Mouse (Mus musculus) neutrophil, adult 5-6 weeks (primary cell): ENCODE measurements around the gene Col16a1. TPM values are rescaled to one million over a fixed set of nuclear protein-coding genes. Genes with fewer than 3 reads are reported as not detected.

Experiments used
- ATAC-seq: fragments of 151-379, 151-347 bp; 2 replicates; pipeline ENCODE4 v1.8.0; 2017; ENCODE audit warnings: mild to moderate bottlenecking, moderate TSS enrichment; ENCODE audit not compliant: insufficient number of reproducible peaks, poor library complexity, low FRiP score, severe bottlenecking; ENCODE audit errors: extremely low read depth
- total RNA-seq: library from RNA; stranded (forward); fragments of 200-1000 nt; gene quantifications from 2 replicates; pipeline ENCODE4 v1.2.3, GENCODE M21; 2017

Col16a1 gene
- total RNA-seq, 1 experiment from 2014 or later = not detected

DNA sequence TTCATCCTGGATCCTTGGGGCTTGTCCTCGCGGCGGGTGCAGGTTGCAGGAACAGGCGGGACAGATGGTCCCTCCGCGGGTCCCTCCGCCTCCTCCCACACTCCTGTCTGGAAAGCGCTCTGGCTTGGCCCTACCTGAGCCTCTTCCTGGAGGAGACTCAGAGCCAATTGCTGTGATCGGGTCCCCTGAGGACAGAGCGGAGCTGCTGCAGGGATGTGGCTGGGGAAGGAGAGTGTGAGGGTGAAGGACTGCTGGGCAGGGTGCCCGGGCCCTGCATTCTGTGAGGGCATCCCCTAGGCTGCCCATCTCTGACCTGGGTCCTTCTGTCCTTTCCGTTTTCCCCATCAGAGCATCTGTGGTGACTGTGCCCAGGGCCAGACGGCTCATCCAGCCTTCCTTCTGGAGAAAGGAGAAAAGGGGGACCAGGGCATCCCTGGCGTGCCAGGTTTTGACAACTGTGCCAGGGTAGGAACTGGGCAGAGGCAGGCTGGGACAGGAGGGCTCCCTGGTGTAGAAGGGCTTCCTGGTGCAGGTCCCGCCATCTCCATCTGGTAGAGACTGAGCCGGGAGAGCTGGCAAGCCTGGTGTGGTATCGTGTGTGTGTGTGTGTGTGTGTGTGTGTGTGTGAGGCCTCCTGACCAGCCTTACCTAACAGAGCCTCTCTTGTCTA, 31.3 kb downstream of the Col16a1 start:
- no peak for ATAC-seq

DNA sequence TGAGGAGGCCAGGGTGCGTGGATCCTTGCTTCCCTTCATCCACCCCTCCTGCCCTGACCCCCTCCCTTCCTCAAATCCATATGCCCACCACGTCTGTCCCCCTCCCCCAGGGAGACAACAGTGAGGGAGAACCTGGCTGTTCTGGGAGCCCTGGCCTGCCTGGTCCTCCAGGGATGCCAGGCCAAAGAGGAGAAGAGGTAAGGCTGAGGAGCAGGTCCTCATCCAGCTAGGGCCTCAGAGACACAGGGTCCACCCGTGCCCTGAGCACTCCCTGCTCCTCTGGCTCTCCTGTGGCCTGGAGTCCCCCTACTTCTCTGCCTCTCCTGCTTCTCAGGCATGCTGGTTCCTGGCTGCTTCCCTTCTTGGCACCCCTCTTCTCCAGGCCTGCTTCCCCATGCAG, 31.9 kb downstream of the Col16a1 start:
- no peak for ATAC-seq

DNA sequence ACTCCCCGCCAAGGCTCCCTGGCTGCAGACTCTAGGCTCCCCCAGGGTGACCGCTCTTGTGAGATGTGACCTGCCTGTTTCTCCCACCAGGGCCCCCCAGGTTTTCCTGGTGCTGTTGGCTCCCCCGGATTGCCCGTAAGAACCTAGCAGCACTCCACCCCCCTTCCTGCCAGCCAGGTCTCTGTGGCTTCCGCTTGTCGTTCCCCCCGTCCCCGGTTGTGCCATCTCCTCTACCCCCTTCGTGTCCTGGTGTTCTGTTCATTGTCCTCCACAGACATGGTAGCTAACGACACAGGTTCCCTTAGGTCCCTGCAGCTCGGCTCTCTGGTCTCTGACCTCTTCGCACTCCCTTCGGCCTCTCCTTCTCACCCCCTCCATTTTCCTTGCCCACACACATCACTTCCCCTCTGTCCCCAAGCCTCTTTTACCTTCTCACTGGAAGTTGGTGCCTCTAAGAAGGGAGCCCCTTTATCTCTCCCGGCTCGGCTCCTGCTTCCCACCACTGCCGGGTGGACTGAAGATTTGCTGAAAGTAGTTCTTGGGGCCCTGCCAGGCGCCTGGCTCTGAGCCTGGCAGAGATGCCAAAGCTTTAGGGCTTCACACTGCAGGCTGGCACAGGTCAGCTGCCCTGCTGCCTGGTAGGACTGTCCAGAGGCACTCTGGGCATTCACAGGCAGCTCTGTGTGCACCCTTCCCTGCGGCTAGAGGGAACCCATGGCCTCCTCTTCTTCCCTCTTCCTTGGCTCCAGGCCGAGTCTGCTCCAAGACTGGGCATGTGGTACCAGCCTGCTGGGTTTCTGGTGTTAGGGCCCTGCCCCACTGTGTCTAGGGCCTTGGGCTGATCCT, 33.9 kb downstream of the Col16a1 start:
- ATAC-seq = no peak

DNA sequence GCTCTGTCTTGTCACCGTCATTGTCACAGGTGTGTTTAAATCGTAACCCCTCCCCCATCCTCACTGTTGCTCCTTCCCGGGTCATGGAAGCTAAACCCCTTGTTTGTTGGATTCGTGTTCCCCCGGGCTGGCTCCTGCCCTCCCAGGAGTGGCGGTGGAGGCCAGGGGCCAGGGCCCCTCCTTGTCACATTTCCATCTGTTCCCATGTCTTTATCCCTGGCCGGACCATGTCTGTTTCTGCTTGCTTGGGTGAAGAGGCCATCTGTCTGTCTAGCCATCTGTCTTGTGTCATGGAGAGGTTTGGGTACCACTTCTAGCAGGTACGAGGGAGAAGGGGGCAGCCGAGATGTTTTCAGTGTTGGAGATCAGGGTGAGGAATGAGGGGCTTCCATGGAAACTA, 34.6 kb downstream of the Col16a1 start:
- ATAC-seq = no peak

DNA sequence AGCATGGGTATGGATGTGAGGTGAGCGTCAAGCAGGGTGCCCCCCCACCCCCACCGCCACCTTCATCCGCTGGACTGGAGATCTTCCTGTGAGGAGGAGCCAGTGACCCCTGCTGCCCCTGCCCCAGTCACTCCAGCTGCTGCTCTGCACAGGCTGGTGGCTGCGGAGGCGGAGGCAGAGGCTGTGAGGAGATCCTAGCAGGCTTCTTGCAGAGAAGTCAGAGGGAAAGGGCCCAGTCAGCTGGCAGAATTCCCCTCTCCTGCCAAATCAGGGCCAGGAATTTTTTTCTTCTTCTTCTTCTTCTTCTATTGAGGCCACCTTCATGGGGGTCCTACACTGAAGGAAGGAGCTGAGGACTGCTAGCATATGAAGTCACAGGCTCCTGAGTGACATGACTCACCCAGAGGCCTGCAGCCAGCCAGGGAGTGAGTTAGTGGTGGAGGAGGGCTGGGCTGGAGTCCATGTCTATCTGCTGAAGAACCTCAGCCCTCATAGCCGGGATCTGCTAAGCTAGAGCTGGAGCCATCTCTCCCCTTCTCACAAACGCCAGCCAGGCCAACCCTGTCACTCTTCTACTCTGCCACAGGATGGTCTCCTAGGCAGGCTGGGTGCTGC, 36.8 kb downstream of the Col16a1 start:
- no peak for ATAC-seq

DNA sequence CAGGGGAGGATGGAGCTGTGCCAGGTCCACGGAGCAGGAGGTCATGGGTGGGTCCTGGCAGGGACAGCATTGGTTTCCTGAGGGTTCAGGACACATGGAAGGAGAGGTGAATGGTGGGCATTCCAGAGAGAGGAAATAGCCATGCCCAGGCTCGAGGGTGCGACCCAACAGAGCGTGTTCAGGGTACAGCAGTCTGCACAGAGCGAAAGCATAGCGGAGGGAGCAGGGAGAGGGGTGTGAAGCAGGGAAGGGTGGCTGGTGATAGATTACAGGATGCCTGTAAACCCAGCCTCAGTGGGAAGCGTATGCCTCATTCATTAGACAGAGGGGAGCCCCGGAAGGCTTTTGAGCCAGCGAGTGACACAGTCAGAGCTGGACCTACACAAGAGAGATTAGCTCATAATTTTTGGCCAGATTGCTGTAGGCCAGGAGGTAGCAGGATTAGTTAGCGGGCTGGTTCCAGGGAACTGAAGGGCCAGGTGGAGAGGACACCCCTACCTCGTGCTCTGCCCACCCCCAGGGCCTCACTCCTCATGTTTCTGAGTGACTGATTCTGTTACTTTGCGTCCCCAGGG, 37.7 kb downstream of the Col16a1 start:
- no peak for ATAC-seq

DNA sequence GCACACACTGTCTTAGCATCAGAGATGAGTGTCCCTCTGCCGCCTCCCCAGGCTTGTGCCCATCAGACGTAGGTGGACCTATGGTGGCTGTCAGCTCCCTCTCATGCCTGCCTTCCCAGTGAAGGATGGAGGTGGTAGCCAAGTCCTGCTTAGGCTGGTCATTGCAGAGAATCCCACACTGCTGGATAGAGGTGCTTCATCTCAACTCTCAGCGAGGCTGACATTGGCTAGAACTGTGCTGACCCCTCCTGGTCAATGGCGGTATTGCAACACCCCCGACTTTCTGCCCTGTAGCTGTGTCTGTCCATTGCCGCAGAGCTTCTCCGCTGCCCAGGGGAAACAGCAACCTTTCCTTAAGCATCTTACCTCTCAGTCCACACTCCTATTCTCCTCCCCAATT, 39.7 kb downstream of the Col16a1 start:
- peak; percentile 62 for ATAC-seq

DNA sequence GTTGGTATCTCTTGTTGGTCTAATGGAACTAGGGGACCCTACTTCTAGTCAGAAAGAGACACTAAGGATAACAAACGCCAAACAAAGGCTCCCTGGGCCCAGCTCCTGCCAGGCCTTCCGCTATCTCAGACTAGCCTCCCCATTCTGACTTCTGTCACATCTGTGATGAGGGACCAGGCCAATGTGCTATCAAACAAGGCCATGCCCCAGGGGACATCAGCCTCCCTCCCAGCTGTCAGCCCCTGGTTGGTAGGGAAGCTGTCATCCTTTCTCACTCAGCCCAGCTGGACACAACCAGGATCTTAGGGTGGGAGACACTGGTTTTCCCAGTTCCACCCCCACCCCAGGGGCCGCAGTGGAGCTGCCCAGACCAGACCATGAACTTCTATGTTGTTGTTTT, 47.5 kb downstream of the Col16a1 start:
- no peak for ATAC-seq

DNA sequence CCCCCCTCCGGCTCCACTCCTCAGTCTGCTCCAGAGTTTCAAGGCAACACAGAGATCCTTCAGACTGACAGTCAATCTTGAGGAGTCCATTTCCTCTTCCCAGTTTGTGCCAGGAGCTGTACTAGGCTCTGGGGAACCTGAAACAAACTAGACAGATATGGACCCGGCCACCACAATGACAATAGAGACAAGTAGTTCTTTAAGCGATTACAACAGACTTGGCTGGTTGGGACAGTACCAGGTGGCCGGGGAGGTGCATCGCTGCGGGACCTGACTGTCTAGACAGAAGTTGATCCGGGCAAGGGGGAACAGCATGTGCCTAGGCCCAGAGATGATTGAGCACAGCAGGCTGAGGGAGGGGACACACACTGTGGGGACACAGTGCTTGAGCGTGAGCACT, 53.5 kb downstream of the Col16a1 start:
- no peak for ATAC-seq

DNA sequence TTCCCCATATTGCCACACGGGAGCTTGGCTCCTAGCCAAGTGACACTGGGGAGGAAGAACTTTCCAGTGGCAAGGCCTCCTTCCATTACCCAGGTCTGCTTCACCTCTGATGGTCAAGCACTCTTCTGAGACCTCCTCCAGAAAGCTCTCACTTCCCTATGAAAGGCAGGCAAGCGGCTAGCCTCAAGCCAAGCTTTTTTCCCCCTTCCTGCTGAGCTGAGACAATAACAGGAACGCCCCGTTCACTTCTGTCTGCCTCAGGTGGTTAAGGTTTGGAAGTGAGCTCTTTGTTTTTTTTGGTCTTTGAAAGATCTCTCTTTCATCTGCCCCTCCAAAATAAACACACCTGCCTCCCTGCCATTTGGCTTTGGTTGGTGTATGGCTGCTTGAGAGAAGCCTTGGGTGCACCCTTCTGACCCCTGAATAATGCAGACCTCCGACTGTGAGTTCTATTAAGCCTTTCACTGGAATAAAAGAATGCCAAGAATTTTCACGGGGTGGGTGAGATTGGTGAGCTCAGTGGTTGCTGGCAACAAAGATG, 54.5 kb downstream of the Col16a1 start, which contains the start of gene Pef1:
Gene Pef1, plus strand, starts transcription at position 448 of the 541 bp plus-strand sequence.
- no peak for ATAC-seq

DNA sequence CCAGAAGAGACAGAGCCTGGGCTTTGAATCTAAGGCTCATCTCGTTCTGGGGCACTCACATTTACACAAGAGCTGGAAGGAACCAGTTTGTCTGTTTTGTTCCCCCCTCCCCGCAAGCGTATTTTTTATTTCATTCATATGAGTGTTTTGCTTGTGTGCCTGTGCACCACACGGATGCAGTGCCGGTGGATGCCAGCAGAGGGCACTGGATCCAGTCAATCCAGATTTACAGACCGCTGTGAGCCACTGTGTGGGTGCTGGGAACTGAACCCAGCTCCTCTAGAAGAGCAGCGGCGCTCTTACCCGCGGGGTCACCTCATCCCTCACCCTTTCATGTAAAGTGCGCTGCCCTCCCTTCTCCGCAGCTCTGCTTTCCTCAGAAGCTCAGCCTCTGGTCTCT, 56.0 kb downstream of the Col16a1 start:
- ATAC-seq = no peak

DNA sequence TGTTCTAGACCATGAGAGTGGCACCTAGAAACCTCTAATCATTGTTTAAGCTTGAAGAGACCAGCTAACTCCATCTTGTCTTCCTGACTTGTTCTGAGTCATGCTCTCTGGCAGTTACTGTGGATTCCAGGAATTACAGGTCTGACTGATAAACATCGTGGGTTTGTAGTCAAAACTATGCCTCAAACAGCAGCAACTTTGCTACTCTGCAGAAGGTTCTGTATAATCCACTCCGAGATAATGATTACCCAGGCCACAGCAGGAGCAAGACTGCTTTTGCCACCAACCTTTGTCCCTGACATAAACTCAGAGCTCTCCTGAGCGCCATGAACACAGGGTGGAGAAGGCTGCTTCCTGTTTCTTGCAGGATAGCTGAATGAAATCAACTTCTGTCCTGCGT, 56.9 kb downstream of the Col16a1 start:
- ATAC-seq = no peak

DNA sequence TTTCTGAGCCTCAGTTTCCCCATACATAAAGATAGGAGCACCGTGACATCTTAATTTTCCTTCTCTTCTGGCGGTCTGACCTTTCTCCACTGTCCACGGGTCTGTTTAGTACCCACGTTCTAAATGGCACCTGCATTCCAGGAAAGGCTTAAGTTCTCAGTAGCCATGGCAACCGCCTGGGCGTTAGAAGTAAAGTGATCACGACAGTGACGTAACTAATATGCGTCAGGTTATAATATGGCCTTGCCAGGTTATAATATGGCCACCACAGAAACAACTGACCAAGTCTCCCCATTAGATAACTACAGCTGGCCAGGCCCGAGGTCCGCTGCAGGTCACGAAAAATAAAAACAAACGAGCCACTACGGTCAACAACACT, 59.4 kb downstream of the Col16a1 start:
- ATAC-seq = peak; percentile 63

DNA sequence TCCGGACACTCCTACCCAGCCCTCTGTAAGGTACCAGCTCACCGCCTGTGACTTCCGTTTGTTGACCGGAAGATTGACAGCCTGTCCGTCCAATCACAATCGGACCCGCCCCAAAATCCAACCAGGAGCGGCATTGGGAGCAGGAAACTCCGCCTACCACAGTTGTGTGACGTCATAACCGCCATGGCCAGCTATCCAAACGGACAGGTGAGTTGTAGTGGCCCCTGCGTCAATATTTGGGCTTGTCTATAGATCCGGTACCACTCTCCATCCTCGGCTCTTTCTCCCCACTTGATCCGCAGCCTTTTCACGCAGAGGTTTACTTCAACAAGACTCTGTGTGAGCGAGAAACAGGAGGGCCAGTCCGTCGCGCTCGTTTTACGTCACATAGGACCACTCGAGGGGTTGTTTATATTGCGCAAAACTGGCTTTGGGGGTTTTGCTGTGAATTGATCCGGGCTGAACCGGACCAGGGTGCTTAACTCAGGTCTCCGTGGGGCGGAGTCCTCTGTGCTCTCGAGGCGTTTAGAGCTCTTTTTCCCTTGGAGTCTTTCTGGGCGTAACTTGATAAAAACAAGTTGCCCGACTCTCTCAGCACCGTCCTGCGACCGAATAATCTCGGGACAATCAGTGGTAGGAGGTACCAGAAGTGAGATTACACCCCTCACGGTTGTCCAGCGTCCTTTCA, 59.9 kb downstream of the Col16a1 start:
- ATAC-seq = peak; percentile 96

DNA sequence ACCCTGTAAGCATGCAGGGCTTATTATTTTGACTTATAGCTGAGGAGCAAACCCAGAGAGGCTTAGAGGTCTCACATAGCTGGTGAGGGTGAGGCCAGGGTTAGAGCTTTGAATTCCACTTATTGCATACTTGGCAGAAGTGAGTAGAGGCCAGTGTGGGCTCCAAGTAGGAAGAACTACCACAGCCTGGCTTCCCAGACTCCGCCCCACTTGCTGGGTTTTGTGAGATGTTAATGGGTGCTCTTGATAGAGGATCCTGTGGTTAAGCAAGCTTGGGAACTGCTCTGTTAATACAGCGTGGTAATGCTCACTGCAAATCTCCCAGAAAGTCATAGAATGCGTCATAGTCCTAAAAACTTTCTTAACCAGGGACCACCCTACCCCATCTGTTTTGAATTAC, 61.3 kb downstream of the Col16a1 start:
- ATAC-seq = no peak

DNA sequence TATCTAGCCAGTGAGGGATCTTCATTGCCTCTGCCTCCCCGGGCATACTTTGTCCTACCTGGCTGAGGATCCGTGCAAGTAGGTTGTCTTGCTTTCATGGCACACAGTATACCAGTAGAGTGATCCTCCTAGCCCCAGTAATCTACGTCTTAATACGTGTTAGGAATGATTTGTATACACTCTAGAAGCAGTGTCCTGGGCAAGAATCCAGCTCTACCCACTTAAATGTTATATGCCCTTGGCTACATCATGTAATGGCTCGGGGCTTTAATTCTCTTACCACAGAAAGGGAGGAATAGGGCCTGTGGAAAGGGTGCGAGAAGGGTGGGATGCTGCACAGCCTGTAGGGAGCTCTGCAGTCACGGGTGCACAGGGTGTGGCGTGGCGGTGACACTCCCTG, 62.0 kb downstream of the Col16a1 start:
- ATAC-seq = no peak

DNA sequence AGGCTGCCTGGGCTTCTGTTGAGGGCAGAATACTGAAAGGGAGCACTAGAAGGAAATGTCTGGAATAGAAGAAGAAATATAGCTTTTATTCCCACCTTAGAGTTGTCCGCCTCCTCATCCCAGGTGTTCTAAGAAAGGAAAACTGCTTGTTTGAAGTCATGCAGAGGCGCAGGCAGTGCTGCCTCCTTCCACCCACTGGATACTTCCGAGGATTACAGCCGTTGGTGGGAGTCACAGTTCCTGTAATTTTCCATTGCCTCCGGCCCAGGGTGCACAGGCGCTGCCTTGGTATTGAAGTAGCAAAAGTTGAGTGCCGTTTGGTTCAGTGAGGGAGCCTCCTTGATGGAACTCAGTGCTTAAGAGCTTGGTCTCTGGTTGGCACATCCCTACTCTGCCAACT, 62.5 kb downstream of the Col16a1 start:
- no peak for ATAC-seq

DNA sequence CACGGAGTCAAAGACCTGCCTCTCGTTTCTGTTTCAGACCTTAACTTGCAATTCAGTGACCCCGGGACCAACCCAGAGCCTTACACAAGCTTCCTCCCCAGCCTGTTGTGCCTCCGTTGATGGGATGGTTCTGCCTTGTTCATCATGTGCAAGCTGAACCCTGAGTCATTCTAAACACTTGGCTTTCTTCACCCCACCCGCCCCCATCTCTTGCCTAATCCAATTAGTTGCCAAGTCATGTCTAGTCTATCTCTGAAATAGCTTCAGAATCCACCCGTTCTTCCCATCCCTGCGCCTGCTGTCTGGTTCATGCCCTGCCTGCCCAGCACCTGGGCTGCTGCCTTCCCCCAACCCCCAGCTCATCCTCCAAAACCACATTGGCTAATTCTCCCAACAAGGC, 64.7 kb downstream of the Col16a1 start:
- ATAC-seq = peak; percentile 38

DNA sequence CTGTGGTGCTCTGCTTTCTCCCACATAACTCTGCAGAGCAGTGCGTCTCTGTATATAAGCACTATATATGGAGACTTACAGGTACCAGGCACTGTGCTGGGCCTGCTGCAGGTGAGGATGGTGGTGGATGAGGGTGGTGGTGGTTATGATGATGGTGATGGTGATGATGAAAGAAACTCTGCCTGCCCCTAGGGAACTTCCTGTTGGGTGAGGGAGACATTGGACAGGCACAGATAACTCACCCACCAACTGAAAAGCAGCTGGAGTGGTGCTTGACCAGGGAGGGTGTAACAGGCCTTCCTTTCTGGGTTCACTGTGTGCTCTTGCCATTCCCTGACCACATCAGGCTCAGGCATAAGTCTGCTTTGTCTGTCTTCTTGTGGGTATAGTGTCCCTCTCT, 65.1 kb downstream of the Col16a1 start:
- peak; percentile 38 for ATAC-seq
